Mouse (Mus musculus): ENCODE measurements around the gene Gemin6.

DNA sequence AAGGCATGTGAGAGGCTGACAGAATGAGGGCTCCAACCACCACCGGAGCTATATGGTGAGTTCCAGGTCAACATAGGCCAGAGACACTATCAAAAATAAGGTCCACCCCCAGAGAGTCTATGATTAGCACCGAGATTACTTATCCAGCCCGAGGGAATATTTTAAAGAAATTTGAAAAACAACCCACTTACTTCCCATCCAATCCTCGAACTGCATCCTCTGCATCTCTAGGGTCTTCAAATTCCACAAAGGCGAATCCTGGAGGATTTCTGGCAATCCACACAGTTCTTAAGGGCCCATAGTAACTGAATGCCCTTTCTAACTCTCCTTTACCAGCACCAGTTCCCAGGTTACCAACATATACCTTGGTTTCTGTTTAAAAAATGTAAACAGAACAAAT, 18.6 kb upstream of the Gemin6 start:
- TF ChIP-seq CTCF (IDR thresholded peaks at IDR 0.05; ENCODE audit: extremely low read depth, insufficient read length, insufficient replicate concordance, low read depth, low read length): no peak
- no peak for TF ChIP-seq POLR2A (IDR thresholded peaks at IDR 0.05; ENCODE audit: low read depth, low read length)

All from small intestine, adult 2 months (tissue).